Mouse (Mus musculus): ENCODE measurements around the gene Nicn1.

DNA sequence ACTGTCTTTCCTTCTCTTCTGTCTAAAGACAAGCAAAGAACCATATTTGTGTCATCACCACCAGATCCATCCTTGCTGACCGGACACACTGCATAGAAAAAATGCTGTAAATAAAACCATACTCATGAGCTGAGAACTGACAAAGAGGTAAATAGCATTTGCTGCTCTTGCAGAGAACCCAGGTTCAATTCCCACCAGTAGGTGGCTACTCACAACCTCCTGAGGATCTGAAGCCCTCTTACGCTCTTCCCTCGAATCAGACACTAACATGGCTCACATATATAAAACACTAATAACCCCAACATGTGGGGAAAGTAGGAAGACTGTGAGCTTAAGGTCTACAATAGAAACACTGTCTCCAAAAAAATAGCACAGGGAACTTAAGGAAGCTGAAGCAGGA, 45.2 kb upstream of the Nicn1 start:
- no peak for TF ChIP-seq CTCF (IDR thresholded peaks at IDR 0.05; ENCODE audit: control insufficient read depth, insufficient read depth, insufficient replicate concordance, low read depth, low read length)
- TF ChIP-seq POLR2A (IDR thresholded peaks at IDR 0.05; ENCODE audit: control insufficient read depth, low read depth, low read length) = no peak
